Mouse (Mus musculus): ENCODE results near the gene Zp3r. TPM values are rescaled to one million over a fixed set of nuclear protein-coding genes. Genes with fewer than 3 reads are reported as not detected.

Zp3r gene
- polyA plus RNA-seq, 1 experiment from 2014 or later: 0.52 TPM

- no peaks in the 10 kb centered on the region for H3K36me3 ChIP-seq (ENCODE audit: control insufficient read depth, insufficient read depth, low read length)
- no peaks in the 10 kb centered on the region for H3K9me3 ChIP-seq (ENCODE audit: control insufficient read depth, low read depth, low read length)
- 24% methylated on average over 25 of the region's 25 CpGs for WGBS
- no peak overlapping the region for H3K27ac ChIP-seq (ENCODE audit: low read length)
- peak overlapping the region; percentile 37 for H3K4me2 ChIP-seq (replicated peaks; ENCODE audit: low read depth, low read length)
- no peak overlapping the region for H3K9ac ChIP-seq (replicated peaks; ENCODE audit: low read depth, low read length)
- H3K4me3 ChIP-seq (ENCODE audit: low read depth, low read length): peak overlapping the region; percentile 22
- no peaks in the 10 kb centered on the region for H3K27me3 ChIP-seq (ENCODE audit: control insufficient read depth, insufficient read depth, low read length)
- no peak for ATAC-seq (ENCODE audit: insufficient number of reproducible peaks, insufficient read depth, low FRiP score, low read depth)
- H3K4me1 ChIP-seq (ENCODE audit: control insufficient read depth, insufficient read depth, low read length): no peaks in the 10 kb centered on the region
These were observed 81.6 kb downstream of the Zp3r start for GRCm38 (mm10) chr1:130547674-130548429.

Other genes with a start within 250 kb of the Zp3r start
- 0.53 and 0.90 TPM in 2 replicates for gene Cd55b, start 206.6 kb downstream of the Zp3r start, polyA plus RNA-seq (2014; fragmentation: Nextera tagmentation; extraction: Ambion mirVana)
- 57.5 and 63.1 TPM in 2 replicates for gene Cd55, start 166.9 kb downstream of the Zp3r start, polyA plus RNA-seq (2014; fragmentation: Nextera tagmentation; extraction: Ambion mirVana)
- gene C4bp, start 32.0 kb upstream of the Zp3r start, polyA plus RNA-seq (2014; fragmentation: Nextera tagmentation; extraction: Ambion mirVana): 0.17 and 0.27 TPM in 2 replicates
- not detected in 2 replicates for gene Gm29427, start 86.2 kb upstream of the Zp3r start, polyA plus RNA-seq (2014; fragmentation: Nextera tagmentation; extraction: Ambion mirVana)
- 11.9 and 12.0 TPM in 2 replicates for gene Yod1, start 87.7 kb upstream of the Zp3r start, polyA plus RNA-seq (2014; fragmentation: Nextera tagmentation; extraction: Ambion mirVana)
- 11.1 and 11.2 TPM in 2 replicates for gene Pfkfb2, start 99.6 kb upstream of the Zp3r start, polyA plus RNA-seq (2014; fragmentation: Nextera tagmentation; extraction: Ambion mirVana)
- 28.6 and 28.7 TPM in 2 replicates for gene AA986860, start 102.4 kb upstream of the Zp3r start, polyA plus RNA-seq (2014; fragmentation: Nextera tagmentation; extraction: Ambion mirVana)
- 0.22 TPM in 1 of 2 replicates, not detected in the other for gene Fcamr, start 171.3 kb upstream of the Zp3r start, polyA plus RNA-seq (2014; fragmentation: Nextera tagmentation; extraction: Ambion mirVana)
- not detected in 2 replicates for gene Pigr, start 197.1 kb upstream of the Zp3r start, polyA plus RNA-seq (2014; fragmentation: Nextera tagmentation; extraction: Ambion mirVana)
- gene Fcmr, start 236.0 kb upstream of the Zp3r start, polyA plus RNA-seq (2014; fragmentation: Nextera tagmentation; extraction: Ambion mirVana): not detected in 2 replicates

Measured in stomach, embryonic 14.5 days (tissue).